Mouse (Mus musculus): ENCODE results near the gene Lonrf2. TPM values are rescaled to one million over a fixed set of nuclear protein-coding genes. Genes with fewer than 3 reads are reported as not detected.

Gene Lonrf2
- 0.28 and 0.29 TPM in 2 replicates for polyA plus RNA-seq (2012; rRNA removed)

- Histone ChIP-seq H3K27me3 (ENCODE audit: control insufficient read depth, insufficient read depth, low read length) (no peaks in the 10 kb centered on the region), H3K27ac (ENCODE audit: control insufficient read depth, insufficient read depth, low read depth, low read length) (no peak within 1 kb of the TSS), H3K36me3 (ENCODE audit: control insufficient read depth, insufficient read depth, low read length) (no peaks in the 10 kb centered on the region), H3K4me3 (ENCODE audit: control insufficient read depth, low read depth, low read length) (peak within 1 kb of the TSS; percentile 57), H3K4me1 (ENCODE audit: control insufficient read depth, insufficient read depth, low read length) (peaks cover 8% of the 10 kb centered on the region)
- TF ChIP-seq POLR2A (IDR thresholded peaks at IDR 0.05; ENCODE audit: control insufficient read depth, low read depth, low read length), result no peak
- TF ChIP-seq CTCF (IDR thresholded peaks at IDR 0.05; ENCODE audit: control insufficient read depth, insufficient read depth, insufficient replicate concordance, low read depth, low read length), result no peak
These were observed at the start of gene Lonrf2 for GRCm38 (mm10) chr1:38836477-38836872. TSS of gene Lonrf2 (minus strand) at chr1:38836711.

DNA sequence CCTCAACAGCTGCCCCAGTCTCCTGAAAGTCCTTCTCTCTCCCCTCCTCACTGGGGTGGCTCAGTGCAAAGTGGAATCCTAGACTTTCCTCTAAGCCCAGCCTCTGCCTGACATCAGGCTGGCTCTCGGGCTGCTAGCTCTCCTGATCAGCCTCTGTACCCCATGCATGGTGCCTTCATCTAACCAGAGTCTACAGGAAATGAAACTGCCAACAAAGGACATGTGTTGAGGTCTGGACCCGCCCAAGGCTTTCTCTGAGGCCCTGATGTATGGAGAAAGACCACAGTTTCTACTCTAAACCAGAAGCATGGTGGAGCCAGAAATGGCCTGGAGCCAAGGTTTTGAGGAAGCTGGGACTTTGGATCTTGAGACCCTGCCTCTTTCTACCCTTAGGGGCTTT is 49.4 kb upstream of the Lonrf2 start:
- no peaks in the 10 kb centered on the region for H3K4me1 ChIP-seq (ENCODE audit: control insufficient read depth, insufficient read depth, low read length)
- H3K27ac ChIP-seq (ENCODE audit: control insufficient read depth, insufficient read depth, low read depth, low read length), result no peak overlapping the region
- TF ChIP-seq CTCF (IDR thresholded peaks at IDR 0.05; ENCODE audit: control insufficient read depth, insufficient read depth, insufficient replicate concordance, low read depth, low read length) (no peak), POLR2A (IDR thresholded peaks at IDR 0.05; ENCODE audit: control insufficient read depth, low read depth, low read length) (no peak)
- H3K27me3 ChIP-seq (ENCODE audit: control insufficient read depth, insufficient read depth, low read length), result no peaks in the 10 kb centered on the region
- no peaks in the 10 kb centered on the region for H3K36me3 ChIP-seq (ENCODE audit: control insufficient read depth, insufficient read depth, low read length)
- H3K4me3 ChIP-seq (ENCODE audit: control insufficient read depth, low read depth, low read length), result no peak overlapping the region

GRCm38 (mm10) chr1:38883766-38884165 is 47.3 kb upstream of the Lonrf2 start:
- TF ChIP-seq CTCF (IDR thresholded peaks at IDR 0.05; ENCODE audit: control insufficient read depth, insufficient read depth, insufficient replicate concordance, low read depth, low read length) (no peak), POLR2A (IDR thresholded peaks at IDR 0.05; ENCODE audit: control insufficient read depth, low read depth, low read length) (no peak)
- Histone ChIP-seq H3K36me3 (ENCODE audit: control insufficient read depth, insufficient read depth, low read length) (no peaks in the 10 kb centered on the region), H3K4me3 (ENCODE audit: control insufficient read depth, low read depth, low read length) (no peak overlapping the region), H3K27ac (ENCODE audit: control insufficient read depth, insufficient read depth, low read depth, low read length) (no peak overlapping the region), H3K4me1 (ENCODE audit: control insufficient read depth, insufficient read depth, low read length) (no peaks in the 10 kb centered on the region), H3K27me3 (ENCODE audit: control insufficient read depth, insufficient read depth, low read length) (no peaks in the 10 kb centered on the region)

GRCm38 (mm10) chr1:38882746-38883145 is 46.2 kb upstream of the Lonrf2 start:
- Histone ChIP-seq H3K27ac (ENCODE audit: control insufficient read depth, insufficient read depth, low read depth, low read length) (no peak overlapping the region), H3K4me1 (ENCODE audit: control insufficient read depth, insufficient read depth, low read length) (no peaks in the 10 kb centered on the region)
- TF ChIP-seq CTCF (IDR thresholded peaks at IDR 0.05; ENCODE audit: control insufficient read depth, insufficient read depth, insufficient replicate concordance, low read depth, low read length), result no peak
- TF ChIP-seq POLR2A (IDR thresholded peaks at IDR 0.05; ENCODE audit: control insufficient read depth, low read depth, low read length), result no peak

GRCm38 (mm10) chr1:38881366-38881765 is 44.9 kb upstream of the Lonrf2 start:
- Histone ChIP-seq H3K27me3 (ENCODE audit: control insufficient read depth, insufficient read depth, low read length) (no peaks in the 10 kb centered on the region), H3K4me1 (ENCODE audit: control insufficient read depth, insufficient read depth, low read length) (no peaks in the 10 kb centered on the region), H3K27ac (ENCODE audit: control insufficient read depth, insufficient read depth, low read depth, low read length) (no peak overlapping the region), H3K4me3 (ENCODE audit: control insufficient read depth, low read depth, low read length) (no peak overlapping the region), H3K36me3 (ENCODE audit: control insufficient read depth, insufficient read depth, low read length) (no peaks in the 10 kb centered on the region)
- no peak for TF ChIP-seq POLR2A (IDR thresholded peaks at IDR 0.05; ENCODE audit: control insufficient read depth, low read depth, low read length)
- no peak for TF ChIP-seq CTCF (IDR thresholded peaks at IDR 0.05; ENCODE audit: control insufficient read depth, insufficient read depth, insufficient replicate concordance, low read depth, low read length)

More at GRCm38 (mm10) chr1:38882746-38883145, 46.2 kb upstream of the Lonrf2 start:
- no peaks in the 10 kb centered on the region for H3K27me3 ChIP-seq (ENCODE audit: control insufficient read depth, insufficient read depth, low read length)
- H3K36me3 ChIP-seq (ENCODE audit: control insufficient read depth, insufficient read depth, low read length), result no peaks in the 10 kb centered on the region
- no peak overlapping the region for H3K4me3 ChIP-seq (ENCODE audit: control insufficient read depth, low read depth, low read length)

- Histone ChIP-seq H3K4me1 (ENCODE audit: control insufficient read depth, insufficient read depth, low read length) (no peaks in the 10 kb centered on the region), H3K27me3 (ENCODE audit: control insufficient read depth, insufficient read depth, low read length) (no peaks in the 10 kb centered on the region), H3K27ac (ENCODE audit: control insufficient read depth, insufficient read depth, low read depth, low read length) (no peak overlapping the region), H3K4me3 (ENCODE audit: control insufficient read depth, low read depth, low read length) (no peak overlapping the region), H3K36me3 (ENCODE audit: control insufficient read depth, insufficient read depth, low read length) (no peaks in the 10 kb centered on the region)
- no peak for TF ChIP-seq CTCF (IDR thresholded peaks at IDR 0.05; ENCODE audit: control insufficient read depth, insufficient read depth, insufficient replicate concordance, low read depth, low read length)
- no peak for TF ChIP-seq POLR2A (IDR thresholded peaks at IDR 0.05; ENCODE audit: control insufficient read depth, low read depth, low read length)
These were observed 40.3 kb upstream of the Lonrf2 start for GRCm38 (mm10) chr1:38876671-38877382.

DNA sequence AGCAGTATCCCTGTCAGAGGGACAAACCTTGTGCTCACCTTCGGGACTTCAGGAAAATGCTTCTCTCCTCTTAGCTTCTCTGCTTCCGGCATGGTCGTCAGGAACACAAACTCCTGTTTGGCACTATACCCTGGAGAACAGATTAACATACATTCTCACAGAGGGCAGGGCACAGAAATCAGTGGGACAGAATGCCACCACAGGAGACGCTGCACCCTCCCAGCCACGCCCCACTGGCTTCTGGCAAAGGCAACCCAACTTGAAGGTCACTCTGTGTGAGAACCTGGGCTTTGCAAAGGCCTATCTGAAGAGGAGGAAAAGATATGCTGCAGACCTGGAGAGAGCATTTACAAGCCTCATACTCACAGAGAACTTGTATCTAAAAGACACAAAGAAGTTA is 37.4 kb upstream of the Lonrf2 start:
- Histone ChIP-seq H3K36me3 (ENCODE audit: control insufficient read depth, insufficient read depth, low read length) (no peaks in the 10 kb centered on the region), H3K4me3 (ENCODE audit: control insufficient read depth, low read depth, low read length) (no peak overlapping the region), H3K27me3 (ENCODE audit: control insufficient read depth, insufficient read depth, low read length) (no peaks in the 10 kb centered on the region), H3K4me1 (ENCODE audit: control insufficient read depth, insufficient read depth, low read length) (no peaks in the 10 kb centered on the region), H3K27ac (ENCODE audit: control insufficient read depth, insufficient read depth, low read depth, low read length) (no peak overlapping the region)
- no peak for TF ChIP-seq CTCF (IDR thresholded peaks at IDR 0.05; ENCODE audit: control insufficient read depth, insufficient read depth, insufficient replicate concordance, low read depth, low read length)
- TF ChIP-seq POLR2A (IDR thresholded peaks at IDR 0.05; ENCODE audit: control insufficient read depth, low read depth, low read length), result no peak

Measured in testis, adult 2 months (tissue).